Mouse (Mus musculus) thymus, adult 2 months (tissue): ENCODE data around the gene Plcl1.

Experiments
- CTCF ChIP-seq: fragments of 200-500 bp; IDR thresholded peaks from 2 replicates; pipeline ENCODE4 v1.5.1; 2012; ENCODE audit warnings: mild to moderate bottlenecking, control low read depth, low read length, moderate library complexity, borderline replicate concordance; ENCODE audit not compliant: control insufficient read depth, poor library complexity, insufficient read depth; ENCODE audit errors: extremely low read depth
- POLR2A ChIP-seq: fragments of 200-500 bp; IDR thresholded peaks from 2 replicates; pipeline ENCODE4 v1.6.1; 2012; ENCODE audit warnings: mild to moderate bottlenecking, low read length, control low read depth, moderate library complexity; ENCODE audit not compliant: control insufficient read depth, poor library complexity, insufficient read depth; ENCODE audit errors: extremely low read depth

GRCm38 (mm10) chr1:55618617-55619286 lies 213.0 kb downstream of the Plcl1 start:
- no peak for TF ChIP-seq POLR2A
- no peak for TF ChIP-seq CTCF
